Mouse (Mus musculus) ES-E14 (cell line): ENCODE measurements around the gene Lrrc1. TPM values are rescaled to one million over a fixed set of nuclear protein-coding genes. Genes with fewer than 3 reads are reported as not detected.

ENCODE experiments used
- DNase-seq: peaks from one replicate; pipeline ENCODE4 v3.0.0-alpha.2; 2013; ENCODE audit warnings: low read depth, low spot score
- H3K27ac ChIP-seq: 2 replicates; pipeline ENCODE4 v1.5.1; 2012; ENCODE audit warnings: low read depth, mild to moderate bottlenecking, low read length, moderate library complexity, mixed read lengths; ENCODE audit not compliant: poor library complexity, insufficient read depth, severe bottlenecking
- H3K36me3 ChIP-seq: 2 replicates; pipeline ENCODE4 v1.6.1; 2012; ENCODE audit warnings: mild to moderate bottlenecking, low read length, moderate library complexity, mixed read lengths; ENCODE audit not compliant: control insufficient read depth, poor library complexity, insufficient read depth, severe bottlenecking
- H3K4me1 ChIP-seq, 2 experiments: fragments of 150-350 bp in 1 of 2; sonication (generic) in 1 of 2; 2 replicates each; pipeline ENCODE4 v1.6.1; 2012; ENCODE audit warnings: low read length in 2 of 2, mild to moderate bottlenecking in 1 of 2, mixed read lengths in 1 of 2; ENCODE audit not compliant: control insufficient read depth in 2 of 2, insufficient read depth in 2 of 2, poor library complexity in 1 of 2
- H3K4me3 ChIP-seq, 2 experiments: fragments of 150-350 bp in 1 of 2; sonication (generic) in 1 of 2; 2 replicates each; pipeline ENCODE4 v1.5.1; 2012; ENCODE audit warnings: low read length in 2 of 2, low read depth in 1 of 2, mild to moderate bottlenecking in 1 of 2, mixed read lengths in 1 of 2; ENCODE audit not compliant: insufficient read depth in 1 of 2, poor library complexity in 1 of 2, severe bottlenecking in 1 of 2
- H3K9ac ChIP-seq: 2 replicates; pipeline ENCODE4 v1.6.1; 2012; ENCODE audit warnings: low read depth, mild to moderate bottlenecking, low read length, mixed read lengths; ENCODE audit not compliant: poor library complexity, insufficient read depth, severe bottlenecking
- H3K9me3 ChIP-seq: fragments of 150-350 bp; sonication (generic); 2 replicates; pipeline ENCODE4 v1.6.1; 2012; ENCODE audit warnings: low read depth, mild to moderate bottlenecking, low read length; ENCODE audit not compliant: control insufficient read depth, insufficient read depth
- CHD2 ChIP-seq: IDR thresholded peaks from 2 replicates; pipeline ENCODE4 v1.6.1; 2014; ENCODE audit warnings: mild to moderate bottlenecking, low read depth, low read length, inconsistent platforms
- HCFC1 ChIP-seq: IDR thresholded peaks from 2 replicates; pipeline ENCODE4 v1.6.1; 2012; ENCODE audit warnings: low read length, inconsistent platforms, borderline replicate concordance; ENCODE audit not compliant: insufficient read depth
- MAFK ChIP-seq: IDR thresholded peaks from 2 replicates; pipeline ENCODE4 v1.6.1; 2014; ENCODE audit warnings: mild to moderate bottlenecking, low read depth, low read length, inconsistent platforms; ENCODE audit not compliant: insufficient read depth
- ZC3H11A ChIP-seq: IDR thresholded peaks from 2 replicates; pipeline ENCODE4 v1.6.1; 2012; ENCODE audit warnings: low read depth, mild to moderate bottlenecking, inconsistent platforms, low read length, borderline replicate concordance
- ZNF384 ChIP-seq: IDR thresholded peaks from 2 replicates; pipeline ENCODE4 v1.6.1; 2012; ENCODE audit warnings: low read depth, low read length, inconsistent platforms
- in situ Hi-C, 2 experiments: fragments of 600-800 bp; cut with MboI; formaldehyde crosslinking; loops; one replicate each; pipeline ENCODE4 v1.15.1; 2025; ENCODE audit warnings: low sequenced_read_pairs in 2 of 2, inconsistent platforms in 1 of 2; ENCODE audit not compliant: unreplicated experiment in 2 of 2
- total RNA-seq: library from RNA; depleted of rRNA; stranded (reverse); fragments of 300-350 nt; gene quantifications from 2 replicates; pipeline ENCODE4 v1.2.3, GENCODE M21; 2012; rRNA removed

Lrrc1 gene
- total RNA-seq = 7.7 and 10.7 TPM in 2 replicates

DNA sequence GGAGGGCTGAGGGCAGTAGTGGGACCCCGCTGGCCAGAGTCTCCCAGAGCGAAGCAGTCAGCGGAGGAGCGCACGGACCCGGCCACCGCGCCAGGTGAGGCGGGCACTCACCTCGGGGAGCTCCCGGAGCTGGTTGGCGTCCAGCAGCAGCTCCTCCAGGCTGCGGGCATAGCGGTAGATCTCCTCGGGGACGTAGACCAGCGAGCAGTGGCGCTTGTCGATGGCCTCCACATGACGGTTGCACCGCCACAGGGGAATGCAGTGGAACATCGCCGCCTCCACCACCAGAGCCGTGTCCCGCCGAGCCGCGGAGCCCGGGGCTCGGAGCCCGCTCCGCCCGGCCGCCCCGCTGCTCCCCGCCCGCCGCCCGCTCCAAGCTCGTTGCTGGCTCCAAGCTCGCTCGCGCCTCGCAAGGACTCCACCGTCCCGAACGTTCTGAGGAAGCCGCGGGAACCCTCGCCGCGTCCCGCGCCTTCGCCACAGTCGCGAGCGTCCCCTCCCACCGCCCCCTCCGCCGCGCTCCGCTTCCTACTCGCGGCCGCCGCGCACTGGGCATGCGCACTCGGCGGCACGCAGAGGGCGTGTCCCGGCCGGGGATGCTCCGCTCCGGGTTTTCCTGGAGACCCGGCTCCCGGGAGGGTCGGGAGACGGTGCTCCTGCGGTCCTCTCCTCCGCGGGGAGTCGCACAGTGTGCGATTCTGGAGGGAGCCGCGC, at the start of gene Lrrc1:
Gene Lrrc1 (minus strand): TSS at position 517 of the 714 bp plus-strand sequence.
- in situ Hi-C loops = loop anchor here in 1 of 2 experiments (10.0 kb wide), 1 partner anchor 130 kb away; no protein-coding TSS in a partner anchor
- peak within 1 kb of the TSS; percentile 79 to 89 for H3K4me3 ChIP-seq

DNA sequence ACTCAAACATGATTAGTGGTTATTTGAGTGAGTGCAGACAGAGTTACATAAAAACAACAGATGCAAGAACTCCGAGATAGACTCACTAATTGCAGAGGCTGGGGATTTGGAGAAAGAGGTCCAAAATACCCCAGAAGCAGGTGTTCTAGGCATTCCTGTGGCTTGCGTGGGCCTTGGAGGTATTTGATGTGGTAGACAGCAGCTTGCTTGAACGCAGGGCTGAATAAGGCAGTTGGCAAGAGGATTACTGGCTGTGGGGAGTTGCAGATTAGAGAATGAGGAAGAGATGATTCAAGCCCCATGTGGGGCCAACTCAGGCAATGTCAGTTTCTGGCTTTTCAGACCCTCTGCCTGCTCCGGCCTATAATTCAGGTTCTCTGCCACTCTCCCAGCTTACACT, 47.8 kb upstream of the Lrrc1 start:
- in situ Hi-C loops = no loop called here
- no peak overlapping the region for H3K27ac ChIP-seq
- H3K36me3 ChIP-seq = no peaks in the 10 kb centered on the region
- H3K9me3 ChIP-seq = no peaks in the 10 kb centered on the region
- TF ChIP-seq HCFC1 (no peak), ZC3H11A (no peak), ZNF384 (no peak), MAFK (no peak), CHD2 (no peak)
- H3K4me1 ChIP-seq = no peaks in the 10 kb centered on the region; a peak in 1 of 4 replicates
- no peak for DNase-seq
- H3K4me3 ChIP-seq = no peak overlapping the region
- no peak overlapping the region for H3K9ac ChIP-seq

More for the DNA sequence above, at the start of gene Lrrc1:
- H3K9ac ChIP-seq = peak within 1 kb of the TSS; percentile 81
- H3K9me3 ChIP-seq = no peaks in the 10 kb centered on the region
- TF ChIP-seq HCFC1 (no peak), ZNF384 (peak; percentile 72; the same call in 1 of the 2 replicates), ZC3H11A (no peak), MAFK (no peak)
- H3K36me3 ChIP-seq = no peaks in the 10 kb centered on the region
- DNase-seq = peak; percentile 72
- H3K27ac ChIP-seq = peak within 1 kb of the TSS; percentile 24; the same call in 1 of the 2 replicates
- peaks cover 0 to 3% of the 10 kb centered on the region in 2 experiments; a peak in 1 of 4 replicates for H3K4me1 ChIP-seq

DNA sequence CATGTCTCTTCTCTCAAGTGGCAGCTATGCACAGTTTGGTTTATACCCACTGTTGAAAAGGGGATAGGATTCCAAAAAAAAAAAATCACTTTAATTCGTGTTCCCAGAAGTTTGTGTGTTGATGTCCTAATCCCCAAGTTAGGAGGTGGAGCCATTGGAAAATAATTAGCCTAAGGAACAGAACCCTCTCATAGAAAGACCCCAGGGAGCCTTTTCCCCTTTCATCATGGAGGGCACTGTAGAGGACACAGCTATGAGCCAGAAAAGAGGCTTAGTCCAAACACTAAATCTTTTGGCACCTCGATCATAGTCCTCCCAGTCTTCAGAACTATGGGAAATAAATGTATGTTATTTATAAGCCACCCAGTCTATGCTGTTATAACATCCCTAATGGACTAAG, 44.8 kb upstream of the Lrrc1 start:
- H3K27ac ChIP-seq = no peak overlapping the region
- DNase-seq = no peak
- no peaks in the 10 kb centered on the region for H3K36me3 ChIP-seq
- H3K9ac ChIP-seq = no peak overlapping the region
- no peak overlapping the region for H3K4me3 ChIP-seq
- peaks cover 0 to 2% of the 10 kb centered on the region in 2 experiments; a peak in 1 of 4 replicates for H3K4me1 ChIP-seq
- in situ Hi-C loops = no loop called here
- H3K9me3 ChIP-seq = no peaks in the 10 kb centered on the region
- TF ChIP-seq MAFK (no peak), HCFC1 (no peak), ZC3H11A (no peak), CHD2 (no peak)

DNA sequence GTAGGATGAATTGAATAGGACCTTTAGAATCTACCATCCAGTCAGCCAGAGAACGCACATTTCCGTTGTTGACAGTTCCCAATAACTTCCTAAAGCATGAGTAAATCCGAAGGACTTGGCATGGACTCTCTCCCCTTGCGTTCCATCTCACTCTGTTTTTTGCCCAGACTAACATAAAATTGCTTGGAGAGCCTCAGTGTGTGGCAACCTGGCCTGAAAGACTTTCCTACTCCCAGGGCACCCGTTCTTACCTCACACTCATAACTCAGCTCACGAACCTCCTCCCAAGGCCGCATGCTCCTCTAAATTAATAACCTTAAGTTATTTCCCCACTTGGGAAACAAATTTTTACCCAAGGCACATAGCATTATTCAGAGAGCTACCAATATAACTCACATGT, 42.9 kb upstream of the Lrrc1 start:
- in situ Hi-C loops = no loop called here
- no peaks in the 10 kb centered on the region for H3K36me3 ChIP-seq
- no peak for TF ChIP-seq ZC3H11A
- no peak for TF ChIP-seq CHD2
- TF ChIP-seq HCFC1 = no peak
- no peak for TF ChIP-seq ZNF384
- TF ChIP-seq MAFK = no peak
- DNase-seq = no peak
- peaks cover 0 to 2% of the 10 kb centered on the region in 2 experiments; a peak in 1 of 4 replicates for H3K4me1 ChIP-seq
- no peak overlapping the region for H3K9ac ChIP-seq
- no peaks in the 10 kb centered on the region for H3K9me3 ChIP-seq
- H3K27ac ChIP-seq = no peak overlapping the region
- H3K4me3 ChIP-seq = no peak overlapping the region
